Mouse (Mus musculus): ENCODE data around the gene Mybbp1a.

The Mybbp1a gene

DNA sequence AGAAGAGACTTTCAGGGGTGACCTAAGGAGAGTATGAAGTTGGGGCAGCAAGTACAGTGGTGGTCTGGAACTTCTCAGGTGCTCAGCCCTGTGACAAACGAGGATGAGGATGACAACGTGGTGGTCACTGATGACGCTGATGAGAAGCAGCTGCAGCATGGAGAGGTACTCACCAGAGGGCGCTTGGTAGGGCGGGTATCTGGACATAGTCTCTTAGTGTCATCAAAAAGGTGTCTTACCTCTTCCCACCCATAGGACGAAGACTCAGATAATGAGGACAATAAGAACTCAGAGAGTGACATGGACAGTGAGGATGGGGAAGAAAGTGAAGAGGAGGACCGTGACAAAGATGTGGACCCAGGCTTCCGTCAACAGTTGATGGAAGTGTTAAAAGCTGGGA is 6.3 kb downstream of the Mybbp1a start:
- DNase-seq = no peak

DNA sequence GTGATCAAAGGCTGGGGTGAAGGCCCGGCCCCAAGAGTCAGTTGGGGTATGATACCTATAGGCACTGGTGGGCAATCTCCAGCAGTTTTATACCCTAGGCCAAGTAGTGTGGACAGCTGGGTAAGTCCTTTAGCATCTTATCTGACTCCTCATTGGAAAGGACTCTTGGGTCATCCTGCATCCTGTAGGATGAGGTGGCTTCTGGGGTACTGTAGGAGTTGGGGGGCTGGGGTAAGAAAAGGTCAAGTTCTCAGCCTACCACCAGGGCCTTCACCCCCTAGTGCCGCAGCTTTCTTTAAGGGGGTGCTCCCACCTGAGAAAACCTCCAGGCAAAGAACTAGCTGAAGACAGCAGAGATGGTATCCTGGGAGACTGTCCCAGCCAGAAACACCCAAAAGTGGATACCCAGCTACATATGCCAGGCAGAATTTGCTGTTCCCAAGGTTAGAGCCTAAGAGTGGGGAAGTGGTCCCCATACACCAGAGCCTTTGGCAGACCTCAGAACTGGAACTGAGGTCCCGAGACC is 11.0 kb downstream of the Mybbp1a start:
- no peak for DNase-seq

DNA sequence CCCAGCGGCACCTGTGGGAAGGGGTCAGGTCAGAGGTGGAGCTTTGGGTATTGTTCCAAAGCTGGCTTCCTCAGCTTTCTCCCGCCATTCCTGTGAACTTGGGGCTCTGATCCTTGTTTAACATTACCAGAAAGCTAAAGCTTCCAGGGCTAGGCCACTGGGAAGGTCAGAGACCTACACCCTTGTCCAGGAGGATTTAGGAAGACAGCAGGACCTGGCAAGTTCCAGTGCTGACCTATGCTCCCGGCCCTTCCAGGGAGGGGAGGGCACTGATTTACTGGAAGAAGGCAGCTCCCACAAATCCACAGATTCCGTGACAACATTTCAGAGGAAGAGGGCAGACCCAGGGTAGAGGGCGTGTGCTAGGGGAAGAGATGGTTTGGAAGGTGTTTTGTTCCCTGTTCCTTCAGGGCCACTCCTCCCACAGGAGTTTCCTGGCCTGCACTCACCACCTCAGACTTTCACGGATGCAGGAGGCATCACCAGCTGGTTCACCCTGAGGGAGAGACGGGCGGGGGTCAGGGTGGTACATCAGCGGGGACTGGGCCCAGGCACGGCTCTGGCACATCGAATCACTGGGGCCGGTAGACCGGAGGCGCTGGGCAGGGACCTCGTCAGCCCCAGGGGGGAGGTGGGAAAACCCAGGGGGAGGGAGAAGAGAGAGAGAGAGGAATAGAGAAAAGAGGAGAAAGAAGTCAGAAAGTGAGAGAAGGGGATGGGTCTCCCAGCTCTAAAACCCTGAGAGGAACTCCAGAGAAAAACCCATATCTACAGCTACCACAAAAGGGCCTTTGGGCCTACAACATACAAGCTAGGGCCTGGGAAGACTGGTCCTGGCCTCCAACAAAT is 12.2 kb downstream of the Mybbp1a start:
- no peak for DNase-seq

DNA sequence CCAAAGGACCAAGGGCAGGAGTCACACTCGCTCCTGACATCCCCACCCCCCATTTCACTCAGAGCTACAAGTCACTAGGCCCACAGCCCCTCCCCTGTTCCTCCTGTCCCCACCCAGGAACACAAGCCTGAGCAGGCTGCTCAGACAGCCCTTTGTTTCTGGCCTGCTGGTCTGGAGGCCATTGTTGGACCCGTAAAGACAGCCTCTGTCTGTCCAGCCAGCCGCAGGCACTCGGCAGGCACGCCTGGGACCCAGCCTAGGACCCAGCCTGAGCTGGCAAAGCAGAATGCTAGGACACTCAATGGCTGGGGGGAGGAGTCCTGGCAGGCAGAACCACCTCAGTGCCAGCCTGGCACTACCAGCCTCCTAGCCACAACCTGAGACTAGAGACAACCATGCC is 14.5 kb downstream of the Mybbp1a start:
- DNase-seq = peak; percentile 55 to 70

DNA sequence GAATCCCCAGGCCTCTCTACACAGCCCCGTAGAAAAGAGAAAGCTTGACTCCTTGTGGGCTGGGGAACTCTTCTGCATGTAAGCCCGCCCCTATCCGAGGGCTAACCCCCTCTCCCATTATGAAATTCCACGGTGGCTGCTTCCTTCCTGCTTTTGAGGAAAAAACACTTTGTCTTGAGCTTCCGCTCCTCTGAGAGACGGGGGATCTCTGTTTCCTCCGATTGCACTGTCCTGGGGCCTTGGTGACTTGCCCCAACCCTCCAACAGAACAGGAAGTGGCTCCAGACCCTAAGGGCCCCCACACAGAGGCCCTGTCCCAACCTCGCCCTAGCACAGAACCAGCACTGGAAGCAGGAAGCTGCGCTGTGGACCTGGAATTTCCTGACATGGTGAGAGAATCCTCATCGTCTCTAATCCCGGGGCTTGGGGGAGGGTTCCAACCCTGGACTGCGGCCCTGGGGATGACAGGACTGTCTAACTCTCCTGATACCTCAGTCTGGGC is 16.9 kb downstream of the Mybbp1a start:
- no peak for DNase-seq

DNA sequence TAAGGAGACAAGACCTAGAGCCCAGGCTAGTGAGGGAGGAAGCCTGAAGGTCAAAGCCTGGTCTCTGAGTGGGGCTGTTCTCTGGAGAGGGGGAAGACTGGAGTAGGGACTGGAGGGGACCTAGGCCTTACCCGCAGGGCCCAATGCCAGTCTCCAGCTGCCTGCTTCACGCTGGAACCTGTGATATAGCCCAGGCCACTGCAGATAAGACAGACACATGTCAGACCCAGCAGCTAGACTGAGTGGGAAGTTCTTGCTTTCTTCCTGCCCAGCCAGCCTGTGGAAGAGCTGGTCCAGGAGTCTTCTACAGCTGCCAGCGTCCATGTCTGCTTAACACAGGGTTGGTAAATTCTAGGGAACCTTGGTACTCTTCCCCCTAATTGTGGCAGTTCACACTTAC is 17.3 kb downstream of the Mybbp1a start:
- no peak for DNase-seq

DNA sequence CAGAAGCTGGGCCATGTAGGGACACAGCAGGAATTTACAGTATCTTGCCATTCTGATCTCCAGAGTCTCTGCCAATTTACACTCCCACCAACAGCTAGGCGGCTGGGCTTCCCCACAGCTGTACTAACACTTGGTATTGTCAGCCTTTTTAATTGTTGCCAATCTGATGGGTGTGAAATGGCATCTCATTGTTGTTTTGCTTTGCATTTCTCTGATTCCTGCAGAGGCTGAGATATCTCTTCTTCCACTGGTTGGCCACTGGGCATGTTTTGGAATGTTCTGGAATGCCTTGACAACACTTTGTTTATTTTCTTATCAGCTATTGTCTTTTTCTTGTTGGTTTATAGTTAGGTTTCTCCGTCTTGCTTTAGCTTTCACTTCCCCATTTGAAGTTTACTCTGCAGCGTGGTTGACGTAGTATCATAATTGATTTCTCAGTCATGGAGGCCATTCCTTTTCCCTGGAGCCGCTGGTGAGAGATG is 20.4 kb downstream of the Mybbp1a start:
- DNase-seq = no peak

DNA sequence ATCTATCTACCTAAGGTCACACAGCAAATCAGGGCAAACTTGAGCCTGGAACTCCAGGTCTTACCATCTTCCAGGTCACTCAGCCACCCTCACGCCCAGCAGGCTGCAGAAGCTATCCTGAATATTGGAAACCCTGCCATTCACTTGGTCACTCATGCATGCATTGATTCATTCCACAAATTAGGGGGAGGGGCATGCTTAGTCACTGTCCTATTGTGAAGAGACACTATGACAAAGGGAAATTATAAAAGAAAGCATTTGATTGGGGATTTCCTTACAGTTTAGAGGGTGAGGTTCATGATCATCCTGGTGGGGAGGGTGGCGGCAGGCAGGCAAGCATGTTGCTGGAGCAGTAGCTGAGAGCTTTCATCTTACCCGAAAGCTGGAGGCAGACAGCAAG is 23.7 kb downstream of the Mybbp1a start:
- DNase-seq = no peak

DNA sequence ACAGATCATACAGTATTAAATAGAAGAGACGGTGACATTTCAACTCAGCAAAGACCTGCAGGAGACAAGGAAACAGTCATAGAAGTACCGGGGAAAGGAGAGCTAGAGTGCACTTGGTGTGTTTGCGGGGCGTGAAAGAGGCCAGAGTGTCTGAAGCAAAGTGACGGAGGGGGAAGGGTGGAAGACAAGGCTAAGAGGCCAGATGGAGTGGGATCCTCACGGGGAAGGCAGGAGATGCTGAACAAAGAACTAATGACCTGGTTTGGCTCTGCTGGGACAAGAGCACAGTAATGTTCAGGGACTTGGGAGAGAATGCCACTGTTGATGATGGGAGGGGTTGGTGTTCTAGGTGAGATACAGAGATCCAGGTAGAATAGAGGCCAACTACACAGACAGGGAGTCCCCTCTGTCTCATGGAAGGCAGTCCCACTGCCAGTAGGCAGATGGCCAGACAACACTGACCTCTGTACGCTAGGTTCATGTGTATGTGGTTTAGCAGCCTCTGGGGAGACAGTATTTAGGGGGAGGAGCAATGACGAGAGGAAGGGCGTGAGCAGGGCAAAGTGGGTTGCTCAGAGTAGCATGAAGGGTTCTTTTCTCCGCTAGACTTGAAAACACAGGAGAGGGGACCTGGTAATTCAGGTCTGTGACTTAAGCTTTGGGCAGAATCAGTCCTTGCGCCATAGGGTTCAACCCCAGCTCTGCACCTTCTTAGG is 25.0 kb downstream of the Mybbp1a start:
- no peak for DNase-seq

DNA sequence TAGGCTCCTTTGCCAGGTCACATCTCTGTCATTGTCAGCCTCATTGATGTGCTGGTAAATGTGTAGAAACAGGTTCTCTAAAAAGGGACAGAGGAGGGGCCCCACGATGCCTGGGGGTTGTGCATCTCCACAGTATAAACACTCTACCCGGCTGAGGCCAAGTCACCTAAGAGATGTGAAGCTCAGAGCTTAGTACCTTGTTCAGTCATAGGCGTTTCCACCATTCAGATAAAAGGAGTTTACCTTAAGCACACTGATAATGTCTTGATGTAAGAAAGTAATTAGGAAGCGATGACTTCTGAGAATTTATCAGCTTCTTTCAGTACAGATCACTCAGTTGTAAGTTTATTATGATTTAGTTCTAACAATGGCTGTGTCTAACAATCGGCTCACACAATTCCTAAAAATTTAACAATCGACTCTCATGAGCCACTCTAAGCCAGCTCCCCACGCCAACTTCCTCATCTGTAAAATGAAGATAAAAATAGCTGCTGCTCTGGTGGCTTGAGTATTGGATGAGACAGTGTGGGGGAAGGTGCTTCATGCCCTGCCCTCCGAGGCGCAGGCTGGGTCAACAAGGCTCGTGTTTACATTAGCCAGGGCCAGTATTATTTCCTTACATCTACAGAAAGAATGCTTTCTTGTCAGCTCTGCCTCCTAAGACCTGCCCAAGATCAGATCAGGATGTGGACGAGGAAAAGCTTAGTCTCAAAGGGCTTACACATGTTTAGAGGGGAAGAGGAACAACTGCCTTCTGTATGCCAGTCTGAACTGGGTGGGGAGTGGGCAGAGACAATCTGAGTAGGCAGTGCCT is 25.7 kb downstream of the Mybbp1a start:
- DNase-seq = no peak

DNA sequence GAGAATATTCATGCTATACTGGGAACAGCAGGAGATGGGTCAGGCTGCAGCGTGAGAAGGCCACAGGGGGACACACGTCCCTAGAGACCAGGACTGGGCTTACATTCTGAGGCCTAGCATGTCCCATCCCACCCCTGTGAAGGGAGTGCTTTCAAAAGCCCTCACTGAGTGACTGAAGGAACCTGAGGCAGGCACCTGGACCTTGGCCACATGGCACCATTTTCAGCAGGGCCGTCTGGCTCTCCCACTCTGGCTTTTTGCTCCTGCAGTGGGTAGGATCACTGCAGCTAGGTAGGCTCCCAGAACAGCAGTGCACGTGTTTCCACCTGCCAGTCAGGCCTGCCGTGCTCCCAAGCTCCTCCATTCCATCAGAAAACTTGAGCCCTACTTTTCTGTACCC is 27.4 kb downstream of the Mybbp1a start:
- peak; percentile 72 to 82 for DNase-seq

DNA sequence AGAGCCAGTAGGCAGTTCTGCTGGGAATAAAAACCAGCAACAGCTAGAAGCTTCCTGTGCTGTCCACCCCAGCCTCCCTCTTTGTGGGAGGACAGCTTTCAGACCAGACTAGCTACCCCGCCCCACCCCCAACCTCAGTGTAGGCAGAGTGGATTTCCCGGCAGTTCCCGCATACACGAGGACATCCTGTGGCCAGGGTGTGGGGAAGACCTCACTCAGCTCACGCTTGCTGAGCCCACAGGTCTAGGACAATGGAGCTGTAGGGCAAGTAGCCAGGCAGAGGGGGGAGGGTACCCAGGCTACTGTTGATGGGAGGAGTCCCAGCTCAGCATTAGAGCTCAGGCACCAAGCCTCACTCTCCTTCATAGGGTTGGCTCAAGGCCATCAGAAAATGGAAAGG is 28.1 kb downstream of the Mybbp1a start:
- peak; percentile 52 to 71 for DNase-seq

DNA sequence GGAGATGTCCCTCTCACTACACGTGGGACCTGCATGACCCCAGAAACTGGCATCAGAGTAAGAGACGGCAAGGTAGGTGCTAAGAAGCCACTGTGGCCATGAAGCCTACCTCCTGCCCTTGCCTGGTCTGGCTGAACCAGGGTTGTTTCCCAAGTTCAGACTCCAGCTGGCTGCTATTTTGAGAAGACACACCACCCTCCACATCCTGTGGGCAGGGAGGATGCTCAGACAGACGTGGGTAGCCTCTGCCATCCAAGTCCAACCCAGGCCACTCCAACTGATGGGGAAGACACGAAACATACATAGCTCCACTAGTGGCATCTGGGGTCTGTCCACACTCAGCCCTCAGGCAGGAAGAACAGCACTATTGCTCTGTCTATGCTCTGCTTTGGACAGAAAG is 28.8 kb downstream of the Mybbp1a start:
- DNase-seq = no peak

DNA sequence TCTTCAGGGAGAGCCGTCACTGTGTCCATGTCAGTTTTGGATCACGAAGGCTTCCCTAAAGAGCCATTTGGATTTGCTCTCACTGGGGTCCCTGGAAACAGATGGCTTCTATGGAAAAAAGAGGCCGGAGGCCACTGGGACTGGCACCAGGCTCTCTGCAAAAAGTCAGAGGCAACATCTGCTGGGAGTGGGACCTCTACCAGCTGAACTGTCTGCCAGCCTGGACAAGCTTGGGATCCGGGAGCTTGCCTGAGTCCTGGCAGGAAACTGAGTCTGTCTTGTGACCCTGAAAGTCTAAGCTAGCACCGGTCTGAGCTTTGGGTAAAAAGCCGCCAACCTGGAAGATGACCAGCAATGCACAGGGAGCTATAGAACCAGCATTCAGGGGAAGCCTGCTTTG is 30.2 kb downstream of the Mybbp1a start:
- DNase-seq = peak; percentile 49 to 71

DNA sequence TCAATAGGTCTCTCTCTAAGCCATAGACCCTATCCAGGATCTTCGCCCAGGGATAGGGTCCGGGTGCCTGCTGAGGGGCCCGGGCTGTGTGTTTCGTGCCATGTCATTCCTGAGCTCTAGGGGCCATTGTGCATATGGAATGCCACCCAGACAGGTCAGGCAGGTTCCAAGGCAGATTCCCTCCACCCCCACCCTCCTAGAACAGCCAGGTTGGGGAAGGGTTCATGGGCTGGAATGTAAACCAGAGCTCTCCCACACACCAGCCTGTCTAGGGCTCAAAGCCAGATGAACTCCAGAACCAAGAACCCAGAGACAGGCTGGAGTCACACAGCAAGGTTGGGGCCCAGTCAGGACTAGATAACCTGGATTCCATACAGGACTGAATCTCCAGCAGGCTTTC is 32.4 kb downstream of the Mybbp1a start:
- DNase-seq = no peak

DNA sequence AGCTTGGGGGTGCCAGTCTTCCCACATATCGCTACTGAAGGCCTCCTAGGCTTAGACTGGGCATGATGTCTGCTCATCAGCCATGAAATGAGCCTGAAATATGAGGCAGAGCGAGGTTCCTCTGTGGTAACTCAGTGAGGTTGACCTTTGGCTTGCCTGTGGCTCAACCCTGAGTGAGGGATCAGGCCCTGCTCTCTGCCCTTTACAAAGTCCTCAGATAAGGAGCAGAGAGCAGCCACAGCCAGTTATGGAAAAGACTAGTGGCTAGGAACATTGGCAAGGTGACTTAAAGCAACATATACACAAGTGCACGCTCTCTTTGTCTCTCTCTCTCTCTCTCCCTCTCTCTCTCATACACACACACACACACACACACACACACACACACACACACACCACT is 33.8 kb downstream of the Mybbp1a start:
- DNase-seq = no peak

DNA sequence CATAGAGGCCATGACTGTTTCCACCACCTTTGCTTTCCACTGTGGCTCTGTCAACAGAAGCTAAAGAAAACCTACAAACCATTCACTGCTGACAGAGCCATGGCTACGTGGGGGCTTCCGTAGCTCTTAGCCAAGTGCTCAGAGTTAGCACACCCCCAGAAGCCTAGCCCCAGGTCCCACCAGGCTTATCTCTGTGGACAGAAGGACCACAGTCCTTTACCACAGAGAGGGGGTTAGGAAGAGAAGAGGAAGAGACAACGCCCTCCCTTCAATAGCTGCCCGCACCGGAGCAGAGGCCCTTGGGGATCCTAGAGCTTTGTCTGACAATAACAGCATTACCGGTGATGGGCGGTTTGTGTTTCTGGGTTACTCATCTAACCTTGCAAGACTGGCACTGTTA is 34.3 kb downstream of the Mybbp1a start:
- DNase-seq = no peak

DNA sequence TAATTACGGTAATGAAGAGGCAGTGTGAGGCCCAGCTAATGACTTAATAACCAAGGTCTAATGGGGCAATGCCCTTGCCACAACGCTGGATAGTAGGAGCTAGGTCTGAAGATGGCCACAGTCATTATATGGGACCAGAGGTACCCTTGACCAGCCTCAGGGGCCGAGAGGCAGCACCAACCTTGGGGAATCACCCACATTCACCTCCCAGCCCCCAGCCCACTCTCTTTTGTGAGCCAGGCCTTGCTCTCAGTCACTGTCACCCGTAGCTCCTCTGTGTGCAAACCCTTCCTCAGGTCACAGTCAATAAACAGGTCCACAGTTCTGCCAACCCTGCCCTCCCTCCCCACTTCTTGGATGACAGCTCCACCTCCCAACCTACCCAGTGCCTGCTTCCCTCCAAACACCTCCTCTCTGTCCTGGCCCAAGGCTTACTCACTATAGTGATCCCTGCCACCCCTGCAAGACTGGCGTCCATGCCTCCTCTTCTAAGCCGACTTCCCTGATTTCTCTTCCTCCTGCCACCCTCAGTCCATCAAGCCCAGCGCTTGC is 35.0 kb downstream of the Mybbp1a start:
- DNase-seq = no peak

DNA sequence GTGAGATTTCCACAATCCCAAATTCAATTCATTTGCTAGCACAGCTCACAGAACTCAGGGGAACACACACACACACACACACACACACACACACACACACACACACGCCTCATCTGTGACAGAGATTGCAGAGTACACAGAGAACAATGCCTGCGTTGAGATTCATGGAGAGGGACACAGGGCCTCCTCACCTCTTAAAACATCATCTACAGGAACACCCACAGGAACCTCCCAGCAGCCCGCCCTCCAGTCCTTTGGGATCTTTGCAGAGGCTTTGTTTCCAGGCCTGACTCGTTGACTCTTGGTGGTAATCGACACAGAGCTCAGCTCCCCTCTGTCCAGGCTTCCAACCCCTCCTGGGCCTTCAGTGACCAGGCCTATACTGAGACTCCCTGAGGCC is 36.0 kb downstream of the Mybbp1a start:
- DNase-seq = no peak

DNA sequence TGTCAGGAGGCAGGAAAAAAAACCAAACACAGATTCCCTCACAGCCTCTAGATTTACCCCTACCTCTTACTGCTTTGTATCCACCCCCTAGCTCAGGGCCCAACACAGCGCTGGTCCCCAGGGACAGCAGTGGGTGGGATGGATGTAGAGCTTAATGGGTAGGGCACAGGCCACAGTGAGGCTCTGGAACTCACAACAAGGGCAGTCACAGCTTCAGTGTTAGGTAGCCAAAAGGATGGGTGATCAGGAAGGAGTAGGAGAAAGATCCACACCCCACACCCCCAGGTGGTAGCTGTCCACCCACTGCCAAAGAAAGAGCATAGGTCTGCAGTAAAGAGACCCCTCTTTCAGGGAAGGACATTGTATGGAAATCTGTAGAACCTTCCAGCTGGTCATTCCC is 36.5 kb downstream of the Mybbp1a start:
- DNase-seq = no peak

DNA sequence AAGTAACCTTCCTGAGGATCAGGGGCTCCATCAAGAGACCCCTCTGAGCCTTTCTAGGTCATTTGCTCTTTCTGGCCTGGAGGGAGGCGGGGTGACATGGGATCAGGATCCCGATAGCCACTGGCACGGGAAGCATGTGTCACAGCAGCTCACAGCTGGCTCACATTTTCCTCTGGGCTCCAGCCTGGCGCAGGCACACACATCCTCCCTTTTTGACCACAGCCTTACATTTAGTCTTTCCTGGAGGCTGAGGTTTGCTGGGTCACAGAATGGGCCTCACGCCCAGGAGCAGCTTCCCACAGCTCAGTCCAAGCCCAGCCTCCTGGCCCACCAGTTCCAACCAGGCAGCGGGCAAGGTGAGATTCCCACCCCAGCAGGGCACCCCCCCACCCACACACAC is 37.1 kb downstream of the Mybbp1a start:
- no peak for DNase-seq

DNA sequence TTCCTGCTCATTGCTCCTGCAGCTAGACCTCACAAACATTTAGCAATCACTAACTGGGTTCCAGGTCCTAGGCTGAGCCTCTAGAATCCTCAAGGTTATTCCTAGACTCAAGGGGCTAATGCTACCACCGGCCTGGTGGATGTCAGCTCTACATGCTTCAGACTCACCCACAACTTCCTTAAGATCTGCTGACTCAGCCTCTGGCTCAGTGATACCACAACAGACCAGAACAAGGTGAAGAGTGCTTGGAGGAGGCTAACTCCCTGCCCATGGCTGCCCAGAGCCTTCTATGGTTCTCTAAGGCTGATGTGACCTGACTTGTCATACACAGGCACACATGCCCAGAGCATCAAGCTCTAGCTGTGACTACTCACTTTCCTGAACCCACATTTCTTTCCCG is 38.3 kb downstream of the Mybbp1a start:
- no peak for DNase-seq

DNA sequence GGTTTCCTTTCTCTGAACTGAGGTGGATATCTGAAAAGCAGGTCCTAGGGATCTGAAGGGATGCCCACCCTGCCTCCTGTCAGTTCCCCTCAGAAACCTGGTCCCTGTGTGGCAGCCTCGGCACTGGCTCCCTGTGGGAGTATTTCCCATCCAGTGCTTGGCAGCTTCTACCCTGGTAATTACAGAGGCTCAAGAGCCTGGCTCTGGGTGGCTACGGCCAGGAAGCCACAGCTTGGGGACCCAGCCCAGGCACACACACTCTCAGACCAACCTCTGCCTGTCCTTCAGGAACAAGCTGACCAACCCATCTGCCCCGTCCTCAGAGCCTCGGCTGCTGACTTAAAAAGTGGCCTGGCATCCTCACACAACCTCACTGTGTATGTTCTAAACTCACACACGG is 40.2 kb downstream of the Mybbp1a start:
- DNase-seq = no peak

Measured in cerebellum, postnatal 14 days (tissue).